In the genomic region with DNA sequence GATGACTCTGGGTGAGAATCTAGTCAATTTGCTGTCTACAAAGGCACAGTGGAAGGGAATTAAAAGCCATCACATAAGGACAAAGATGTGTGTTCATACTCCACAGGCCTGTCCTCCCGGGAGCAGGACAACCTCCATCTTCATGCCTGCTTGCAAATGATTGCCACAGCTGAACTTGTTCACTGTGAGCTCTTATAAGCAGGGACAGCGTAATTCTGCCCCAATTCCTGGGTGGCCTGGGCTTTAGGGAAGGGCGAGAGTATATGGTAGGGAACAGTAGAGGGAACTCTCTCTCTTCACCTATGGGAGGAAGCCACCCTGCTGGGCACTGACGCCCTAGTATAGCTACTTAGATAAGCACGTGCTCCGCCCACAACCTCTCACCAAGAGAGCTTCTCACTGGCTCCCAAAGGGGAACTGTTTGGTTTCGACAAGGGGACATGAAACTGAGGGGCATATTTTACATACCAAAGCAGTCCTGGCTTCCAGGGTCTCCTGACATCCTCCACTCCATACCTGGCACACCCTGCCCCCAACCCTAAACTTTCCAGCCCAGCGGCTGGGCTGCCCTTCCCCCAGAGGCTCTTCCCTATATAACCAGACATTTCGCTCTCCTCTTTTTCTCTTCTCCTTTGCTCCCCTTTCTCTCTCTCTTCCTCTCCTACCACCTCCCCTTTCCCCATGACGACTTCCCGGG, we compare ENCODE assay signal across 8 mouse cellular contexts. TPM values are rescaled to one million over a fixed set of nuclear protein-coding genes. Genes with fewer than 3 reads are reported as not detected.
DNase-seq lines count a peak whose midpoint lies in the region; ATAC-seq and TF ChIP-seq lines count a peak whose summit lies in the region.

No protein-coding gene starts in this region.

- WGBS in embryonic facial prominence, embryonic 14.5 days = 44% methylated on average over 11 of the region's 11 CpGs
- 44% methylated on average over 11 of the region's 11 CpGs for WGBS in lung, adult 2 months
- WGBS in neural tube, embryonic 15.5 days = 43% methylated on average over 11 of the region's 11 CpGs

- no peak for TF ChIP-seq POLR2A in lung, adult 2 months (IDR thresholded peaks at IDR 0.05; ENCODE audit: borderline replicate concordance, extremely low read depth, low read depth, low read length)

- peak; percentile 15 for DNase-seq in layer of hippocampus, adult 11-12 months (ENCODE audit: low spot score)
- no peak for DNase-seq in layer of hippocampus, postnatal 36 days
- peak; percentile 17 for DNase-seq in embryonic facial prominence, embryonic 14.5 days (ENCODE audit: low spot score)
- peak; percentile 32 for DNase-seq in lung, adult 2 months
- DNase-seq in spleen, postnatal 4 days (ENCODE audit: low spot score in 2 of 2) = peak; percentile 77 to 80
- no peak for DNase-seq in adrenal gland, adult 8-10 months
- no peak for DNase-seq in left cerebral cortex, adult 8-10 months (ENCODE audit: low spot score in 2 of 2)

- no peak for TF ChIP-seq CTCF in lung, adult 2 months (IDR thresholded peaks at IDR 0.05; ENCODE audit: insufficient read depth, low read length)

- no peaks in the 10 kb centered on the region for H3K9me3 ChIP-seq in embryonic facial prominence, embryonic 14.5 days (ENCODE audit: control insufficient read depth, low read length)
- no peaks in the 10 kb centered on the region for H3K9me3 ChIP-seq in neural tube, embryonic 15.5 days (replicated peaks)

- ATAC-seq in embryonic facial prominence, embryonic 14.5 days (ENCODE audit: low read depth) = no peak
- no peak for ATAC-seq in neural tube, embryonic 15.5 days (ENCODE audit: low FRiP score)

- H3K4me2 ChIP-seq in embryonic facial prominence, embryonic 14.5 days (ENCODE audit: low read depth, low read length) = no peak overlapping the region
- no peak overlapping the region for H3K4me2 ChIP-seq in neural tube, embryonic 15.5 days

- H3K9ac ChIP-seq in embryonic facial prominence, embryonic 14.5 days (ENCODE audit: low read depth, low read length) = no peak overlapping the region
- no peak overlapping the region for H3K9ac ChIP-seq in neural tube, embryonic 15.5 days (replicated peaks)

- H3K4me1 ChIP-seq in embryonic facial prominence, embryonic 14.5 days (ENCODE audit: control insufficient read depth, insufficient read depth, low read length) = peaks cover 6% of the 10 kb centered on the region; the same call in 1 of the 2 replicates
- H3K4me1 ChIP-seq in lung, adult 2 months (ENCODE audit: control insufficient read depth, insufficient read depth, low read length) = no peaks in the 10 kb centered on the region
- peaks cover 6% of the 10 kb centered on the region; the same call in 1 of the 2 replicates for H3K4me1 ChIP-seq in neural tube, embryonic 15.5 days

- no peak overlapping the region for H3K27ac ChIP-seq in embryonic facial prominence, embryonic 14.5 days (replicated peaks; ENCODE audit: low read depth, low read length)
- H3K27ac ChIP-seq in neural tube, embryonic 15.5 days (replicated peaks) = no peak overlapping the region

- H3K4me3 ChIP-seq in embryonic facial prominence, embryonic 14.5 days (ENCODE audit: low read depth, low read length) = no peak overlapping the region
- H3K4me3 ChIP-seq in lung, adult 2 months (replicated peaks; ENCODE audit: extremely low read depth, low read depth, low read length) = no peak overlapping the region
- no peak overlapping the region for H3K4me3 ChIP-seq in neural tube, embryonic 15.5 days (replicated peaks)

- no peaks in the 10 kb centered on the region for H3K27me3 ChIP-seq in embryonic facial prominence, embryonic 14.5 days (replicated peaks; ENCODE audit: control insufficient read depth, insufficient read depth, low read length)
- no peaks in the 10 kb centered on the region for H3K27me3 ChIP-seq in neural tube, embryonic 15.5 days (replicated peaks)

- H3K36me3 ChIP-seq in embryonic facial prominence, embryonic 14.5 days (ENCODE audit: control insufficient read depth, insufficient read depth, low read length) = no peaks in the 10 kb centered on the region
- no peaks in the 10 kb centered on the region for H3K36me3 ChIP-seq in neural tube, embryonic 15.5 days

RNA-seq across cellular contexts. Expression of a gene that starts 12.4 kb away (rescaled TPM):
- total RNA-seq in layer of hippocampus, postnatal 36 days (2021) = 100 to 1,000 TPM; 105 to 107 TPM
- 82.8 and 85.2 TPM in 2 replicates for polyA plus RNA-seq in embryonic facial prominence, embryonic 14.5 days (2014; fragmentation: Nextera tagmentation; extraction: Ambion mirVana)
- 11.2 and 15.1 TPM in 2 replicates for polyA plus RNA-seq in lung, adult 2 months (2012; rRNA removed)
- 58.3 and 63.2 TPM in 2 replicates for polyA plus RNA-seq in neural tube, embryonic 15.5 days (2015; fragmentation: Nextera tagmentation; extraction: Ambion mirVana)
- total RNA-seq in adrenal gland, adult 8-10 months (2022) = 10 to 100 TPM; 53.2 to 94.2 (median 70.1) TPM
- total RNA-seq in left cerebral cortex, adult 8-10 months (2022) = 100 to 1,000 TPM; 122 to 145 (median 134) TPM

Comparison
In these comparisons a context has a peak if more than half of its experiments do, and no peak if none do; other contexts are left out.
1. DNase-seq: peak in layer of hippocampus, adult 11-12 months (single experiment), embryonic facial prominence, embryonic 14.5 days (single experiment), lung, adult 2 months (single experiment) and spleen, postnatal 4 days (2 of 2); none in layer of hippocampus, postnatal 36 days (0 of 2), adrenal gland, adult 8-10 months (single experiment) and left cerebral cortex, adult 8-10 months (0 of 2).